Mouse (Mus musculus): ENCODE results near the gene Suox.

DNA sequence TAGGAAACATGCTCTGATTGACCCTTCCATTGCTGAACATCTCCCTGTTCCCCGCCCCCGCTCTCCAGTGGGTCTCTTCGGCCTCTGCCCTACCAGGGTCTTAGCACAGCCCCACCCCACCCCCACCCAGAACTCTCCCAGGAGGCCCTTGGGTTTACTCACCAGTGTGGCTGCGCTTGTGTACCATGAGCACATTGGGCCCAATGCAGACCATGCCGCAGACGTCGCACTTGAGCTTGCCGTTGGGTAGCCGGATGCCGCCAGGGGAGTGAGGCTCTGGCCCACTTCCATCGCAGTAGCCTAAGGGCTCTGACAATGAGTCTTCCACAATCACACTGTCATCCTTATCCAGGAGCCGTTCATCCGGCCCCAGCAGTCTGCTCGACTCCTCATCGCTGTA, 33.0 kb downstream of the Suox start:
- no peak for TF ChIP-seq CTCF (IDR thresholded peaks at IDR 0.05; ENCODE audit: low read depth, low read length)
- no peak for TF ChIP-seq POLR2A (IDR thresholded peaks at IDR 0.05; ENCODE audit: borderline replicate concordance, low read depth, low read length)

Data from bone marrow macrophage, adult 2 months (primary cell).